Mouse (Mus musculus): ENCODE data around the gene Gm17509. TPM values are rescaled to one million over a fixed set of nuclear protein-coding genes. Genes with fewer than 3 reads are reported as not detected.

Gm17509 gene
- total and polyA plus RNA-seq, 3 experiments: not detected

DNA sequence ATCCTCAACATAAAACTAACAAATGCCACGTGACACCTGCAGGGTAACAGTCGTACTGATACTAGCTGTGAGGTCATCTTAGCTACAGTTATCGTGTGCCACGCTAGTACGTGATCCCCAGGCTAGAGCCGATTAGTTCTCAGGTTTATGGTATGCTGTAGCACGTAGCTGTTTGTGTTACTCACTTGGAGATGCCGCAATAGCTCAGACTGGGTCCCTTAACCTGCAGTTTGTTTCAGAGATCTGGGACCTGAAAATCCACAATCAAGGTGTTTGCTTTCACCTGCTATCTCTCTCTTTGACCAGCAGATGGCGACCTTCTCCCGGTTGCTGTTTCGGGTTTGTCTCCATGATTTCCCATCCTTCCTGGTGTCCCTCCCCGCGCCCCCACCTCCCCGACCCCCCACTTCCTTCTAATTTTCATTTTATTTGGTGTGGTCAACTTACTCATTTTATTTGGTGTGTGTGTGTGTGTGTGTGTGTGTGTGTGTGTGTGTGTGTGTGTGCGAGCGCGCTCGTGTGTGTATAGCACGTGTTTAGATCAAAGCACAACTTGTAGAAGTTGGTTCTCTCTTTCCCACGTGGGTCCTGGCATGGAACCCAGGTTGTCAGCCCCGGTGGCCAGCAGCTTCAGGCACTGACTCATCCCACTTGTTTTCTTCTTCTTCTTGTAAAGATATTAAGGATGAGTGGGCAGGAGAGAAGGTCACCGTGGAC, 18.0 kb downstream of the Gm17509 start:
- H3K27me3 ChIP-seq (ENCODE audit: control insufficient read depth, insufficient read depth, low read length): no peaks in the 10 kb centered on the region
- TF ChIP-seq EP300 (IDR thresholded peaks at IDR 0.05; ENCODE audit: insufficient read depth, low read depth, low read length) (no peak), POLR2A (IDR thresholded peaks at IDR 0.05; ENCODE audit: insufficient read depth, low read depth, low read length) (no peak), CTCF (IDR thresholded peaks at IDR 0.05) (peak; percentile 73)
- H3K4me3 ChIP-seq: no peak overlapping the region
- H3K9ac ChIP-seq (ENCODE audit: low read depth, low read length): no peak overlapping the region
- no peaks in the 10 kb centered on the region for H3K79me2 ChIP-seq (replicated peaks; ENCODE audit: control insufficient read depth, insufficient read depth, low read length)
- intact Hi-C loops (cut with DNase I): loop anchor here (1.0 kb wide), 1 partner anchor 86 kb away; no protein-coding TSS in a partner anchor
- WGBS: 35% methylated on average over 22 of the region's 22 CpGs
- no peaks in the 10 kb centered on the region for H3K36me3 ChIP-seq (ENCODE audit: control insufficient read depth, insufficient read depth, low read length)
- no peak for DNase-seq
- H3K4me1 ChIP-seq (ENCODE audit: control insufficient read depth, insufficient read depth, low read length): no peaks in the 10 kb centered on the region
- no peak overlapping the region for H3K27ac ChIP-seq

DNA sequence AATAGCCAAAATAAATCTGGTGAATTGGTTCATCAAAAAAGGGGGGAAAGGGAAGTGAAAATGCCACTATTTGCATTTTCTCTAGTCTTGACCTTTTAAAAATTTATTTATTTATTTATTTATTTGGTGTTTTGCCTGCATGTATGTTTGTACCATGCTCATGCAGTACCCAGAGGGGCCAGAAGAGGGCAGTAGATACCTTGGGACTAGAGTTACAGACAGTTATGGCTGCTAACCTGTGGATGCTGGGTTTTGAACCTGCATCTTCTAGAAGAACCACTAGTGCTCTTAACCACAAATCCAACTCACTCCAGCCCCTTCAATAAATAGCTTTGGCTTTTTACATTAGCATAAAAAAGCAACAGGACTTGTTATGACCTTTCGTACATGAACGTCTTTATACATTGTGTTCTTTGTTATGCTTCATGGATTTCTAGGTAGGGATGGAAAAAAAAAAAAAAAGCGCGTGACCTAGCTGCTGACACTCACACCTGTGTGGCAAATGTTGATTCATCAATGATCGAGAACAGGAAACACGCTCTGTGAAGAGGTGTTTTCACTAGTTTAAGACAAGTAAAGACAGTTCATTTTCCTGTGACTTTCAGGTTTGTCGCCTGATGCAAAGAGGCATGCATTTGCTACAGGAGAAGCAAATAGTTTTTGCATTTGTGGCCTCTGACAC, 22.3 kb downstream of the Gm17509 start:
- DNase-seq: peak; percentile 49 to 66
- Histone ChIP-seq H3K4me3 (no peak overlapping the region), H3K79me2 (replicated peaks; ENCODE audit: control insufficient read depth, insufficient read depth, low read length) (no peaks in the 10 kb centered on the region), H3K36me3 (ENCODE audit: control insufficient read depth, insufficient read depth, low read length) (no peaks in the 10 kb centered on the region), H3K27ac (no peak overlapping the region), H3K27me3 (ENCODE audit: control insufficient read depth, insufficient read depth, low read length) (no peaks in the 10 kb centered on the region), H3K9ac (ENCODE audit: low read depth, low read length) (no peak overlapping the region), H3K4me1 (ENCODE audit: control insufficient read depth, insufficient read depth, low read length) (no peaks in the 10 kb centered on the region)
- TF ChIP-seq EP300 (IDR thresholded peaks at IDR 0.05; ENCODE audit: insufficient read depth, low read depth, low read length) (no peak), POLR2A (IDR thresholded peaks at IDR 0.05; ENCODE audit: insufficient read depth, low read depth, low read length) (no peak), CTCF (IDR thresholded peaks at IDR 0.05) (peak; percentile 85)
- WGBS: 87% methylated on average over 7 of the region's 7 CpGs
- intact Hi-C loops (cut with DNase I): no loop called here

DNA sequence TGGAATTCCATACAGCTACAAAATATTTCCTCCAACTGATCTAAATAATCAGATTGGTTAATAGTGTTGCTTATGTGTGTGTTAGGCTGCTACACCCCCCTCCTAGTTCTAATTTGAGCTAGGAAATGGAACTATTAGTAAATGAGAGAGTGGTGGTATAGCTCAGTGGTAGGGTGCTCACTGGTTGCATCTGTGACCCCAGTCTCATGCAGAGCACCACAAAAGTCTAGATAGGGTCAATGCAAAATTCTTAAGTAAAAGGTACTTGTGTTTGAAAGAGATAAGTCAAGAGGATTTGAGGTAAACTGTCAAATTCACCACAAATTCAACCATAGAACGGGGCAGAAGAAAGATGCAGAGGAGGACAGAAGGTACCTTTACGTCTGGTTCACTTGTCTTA, 23.2 kb downstream of the Gm17509 start:
- Histone ChIP-seq H3K4me1 (ENCODE audit: control insufficient read depth, insufficient read depth, low read length) (no peaks in the 10 kb centered on the region), H3K27ac (no peak overlapping the region), H3K27me3 (ENCODE audit: control insufficient read depth, insufficient read depth, low read length) (no peaks in the 10 kb centered on the region), H3K9ac (ENCODE audit: low read depth, low read length) (no peak overlapping the region), H3K79me2 (replicated peaks; ENCODE audit: control insufficient read depth, insufficient read depth, low read length) (no peaks in the 10 kb centered on the region), H3K4me3 (no peak overlapping the region), H3K36me3 (ENCODE audit: control insufficient read depth, insufficient read depth, low read length) (no peaks in the 10 kb centered on the region)
- no peak for DNase-seq
- WGBS: 95% methylated on average over 2 of the region's 2 CpGs
- intact Hi-C loops (cut with DNase I): no loop called here
- TF ChIP-seq POLR2A (IDR thresholded peaks at IDR 0.05; ENCODE audit: insufficient read depth, low read depth, low read length) (no peak), EP300 (IDR thresholded peaks at IDR 0.05; ENCODE audit: insufficient read depth, low read depth, low read length) (no peak), CTCF (IDR thresholded peaks at IDR 0.05) (no peak)

DNA sequence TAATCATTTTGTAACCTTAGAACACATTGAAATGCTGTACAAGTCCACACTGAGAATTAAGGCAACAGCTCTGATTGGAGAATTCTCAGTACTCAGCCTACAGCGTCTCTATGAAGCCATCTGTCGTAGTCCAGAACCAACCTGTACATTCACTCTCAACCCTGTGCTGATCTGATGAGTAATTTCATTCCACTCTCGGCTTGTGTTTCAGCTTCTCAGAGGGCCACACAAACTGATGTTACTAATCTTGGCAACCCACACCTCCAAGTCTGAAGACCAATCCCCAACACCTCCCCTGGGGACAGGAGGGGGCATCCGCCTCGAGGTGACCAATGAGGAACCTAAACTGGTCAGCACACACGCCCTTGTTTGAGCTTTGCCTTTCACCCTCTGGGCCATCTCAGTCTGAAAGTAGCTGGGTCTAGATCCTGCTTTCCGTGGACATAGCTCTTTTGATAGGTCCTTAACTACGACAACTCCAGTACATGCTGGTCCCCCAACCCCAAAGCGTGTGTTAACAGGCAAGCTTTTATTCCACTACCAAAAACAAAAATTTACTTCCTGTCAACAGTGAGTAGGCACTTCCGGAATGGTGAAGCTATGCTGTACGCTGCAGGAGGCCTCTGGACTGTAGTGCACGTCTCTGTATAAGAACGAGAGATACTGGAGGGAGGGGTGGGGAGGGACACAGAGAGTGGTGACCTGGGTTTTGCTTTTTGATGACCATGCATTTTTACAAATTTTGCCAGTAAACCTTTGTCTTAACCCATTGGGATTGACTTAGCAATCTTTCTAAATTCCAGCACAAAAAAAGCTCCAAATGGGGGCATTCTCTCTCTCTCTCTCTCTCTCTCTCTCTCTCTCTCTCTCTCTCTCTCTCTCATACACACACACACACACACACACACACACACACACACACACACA, 25.0 kb downstream of the Gm17509 start:
- no peak for DNase-seq
- Histone ChIP-seq H3K27ac (no peak overlapping the region), H3K27me3 (ENCODE audit: control insufficient read depth, insufficient read depth, low read length) (no peaks in the 10 kb centered on the region), H3K4me3 (no peak overlapping the region), H3K79me2 (replicated peaks; ENCODE audit: control insufficient read depth, insufficient read depth, low read length) (no peaks in the 10 kb centered on the region), H3K9ac (ENCODE audit: low read depth, low read length) (no peak overlapping the region), H3K4me1 (ENCODE audit: control insufficient read depth, insufficient read depth, low read length) (no peaks in the 10 kb centered on the region), H3K36me3 (ENCODE audit: control insufficient read depth, insufficient read depth, low read length) (no peaks in the 10 kb centered on the region)
- TF ChIP-seq POLR2A (IDR thresholded peaks at IDR 0.05; ENCODE audit: insufficient read depth, low read depth, low read length) (no peak), CTCF (IDR thresholded peaks at IDR 0.05) (no peak), EP300 (IDR thresholded peaks at IDR 0.05; ENCODE audit: insufficient read depth, low read depth, low read length) (no peak)
- intact Hi-C loops (cut with DNase I): no loop called here
- WGBS: 75% methylated on average over 13 of the region's 13 CpGs

DNA sequence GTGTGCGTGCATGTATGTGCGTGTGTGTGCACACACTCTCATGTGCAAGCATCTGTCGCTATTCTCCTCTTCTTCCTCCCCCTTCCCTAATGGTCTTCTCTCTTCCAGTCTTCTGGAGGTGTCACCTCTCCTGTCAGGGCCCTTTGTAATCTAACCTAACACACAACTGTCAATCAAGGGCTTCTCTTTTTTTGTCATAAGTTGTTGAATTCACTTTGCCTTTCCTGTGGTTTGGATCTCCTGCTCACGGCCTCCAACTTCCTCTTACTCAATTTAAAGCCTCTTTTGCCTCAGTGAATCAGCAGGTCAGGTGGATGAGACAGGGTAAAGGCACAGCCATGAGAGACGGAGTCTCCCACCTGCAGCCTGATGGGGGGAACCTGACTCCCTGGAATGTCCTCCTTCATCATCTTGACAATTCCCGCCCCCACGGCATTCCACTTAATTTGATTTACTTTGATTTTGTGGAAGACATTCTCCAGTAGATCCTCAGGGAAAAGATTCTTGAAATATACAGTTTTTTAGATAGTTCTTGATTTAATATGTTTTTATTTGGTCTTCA, 27.4 kb downstream of the Gm17509 start:
- no peaks in the 10 kb centered on the region for H3K4me1 ChIP-seq (ENCODE audit: control insufficient read depth, insufficient read depth, low read length)
- WGBS: 81% methylated on average over 7 of the region's 7 CpGs
- H3K27ac ChIP-seq: no peak overlapping the region
- H3K36me3 ChIP-seq (ENCODE audit: control insufficient read depth, insufficient read depth, low read length): no peaks in the 10 kb centered on the region
- TF ChIP-seq POLR2A (IDR thresholded peaks at IDR 0.05; ENCODE audit: insufficient read depth, low read depth, low read length) (no peak), CTCF (IDR thresholded peaks at IDR 0.05) (no peak), EP300 (IDR thresholded peaks at IDR 0.05; ENCODE audit: insufficient read depth, low read depth, low read length) (no peak)
- no peaks in the 10 kb centered on the region for H3K79me2 ChIP-seq (replicated peaks; ENCODE audit: control insufficient read depth, insufficient read depth, low read length)
- H3K4me3 ChIP-seq: no peak overlapping the region
- no peak for DNase-seq
- intact Hi-C loops (cut with DNase I): no loop called here
- H3K9ac ChIP-seq (ENCODE audit: low read depth, low read length): no peak overlapping the region
- H3K27me3 ChIP-seq (ENCODE audit: control insufficient read depth, insufficient read depth, low read length): no peaks in the 10 kb centered on the region
